Mouse (Mus musculus) adrenal gland, postnatal 36 days (tissue): ENCODE results near the gene Baz2b. TPM values are rescaled to one million over a fixed set of nuclear protein-coding genes. Genes with fewer than 3 reads are reported as not detected.

Experiments used
- DNase-seq, 2 experiments: peaks; one replicate each; pipeline ENCODE4 v3.0.0; 2021; ENCODE audit warnings: mixed read lengths in 1 of 2
- total RNA-seq, 2 experiments: library from RNA; stranded (reverse); gene quantifications; 2 replicates each; pipeline ENCODE4 v1.2.3; 2021

The Baz2b gene
- total RNA-seq, 2 experiments from 2014 or later, result 68.9 to 75.9 TPM

GRCm38 (mm10) chr2:60049889-60050288 lies 159.8 kb downstream of the Baz2b start:
- DNase-seq, result no peak

GRCm38 (mm10) chr2:60049351-60049750 lies 160.3 kb downstream of the Baz2b start:
- DNase-seq, result no peak

- DNase-seq, result peak; percentile 23 to 25
Measured at GRCm38 (mm10) chr2:60045995-60046394, 163.6 kb downstream of the Baz2b start.

DNA sequence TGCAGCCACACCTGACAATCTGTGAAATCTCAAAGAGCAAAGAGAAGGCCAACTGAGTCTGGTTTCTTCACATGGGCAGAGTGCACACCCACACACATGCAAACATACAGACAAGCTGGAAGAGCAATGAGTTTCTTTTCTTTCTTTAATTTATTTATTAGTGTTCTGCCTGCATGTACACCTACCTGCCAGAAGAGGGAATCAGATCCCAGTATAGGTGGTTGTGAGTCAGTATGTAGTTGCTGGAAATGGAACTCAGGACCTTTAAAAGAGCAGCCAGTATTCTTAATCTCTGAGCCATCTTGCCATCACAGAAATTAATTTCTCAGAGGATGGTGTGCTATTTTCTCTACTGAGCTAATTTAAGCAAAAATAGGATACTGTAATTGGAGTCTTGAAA lies 164.7 kb downstream of the Baz2b start:
- DNase-seq, result no peak

DNA sequence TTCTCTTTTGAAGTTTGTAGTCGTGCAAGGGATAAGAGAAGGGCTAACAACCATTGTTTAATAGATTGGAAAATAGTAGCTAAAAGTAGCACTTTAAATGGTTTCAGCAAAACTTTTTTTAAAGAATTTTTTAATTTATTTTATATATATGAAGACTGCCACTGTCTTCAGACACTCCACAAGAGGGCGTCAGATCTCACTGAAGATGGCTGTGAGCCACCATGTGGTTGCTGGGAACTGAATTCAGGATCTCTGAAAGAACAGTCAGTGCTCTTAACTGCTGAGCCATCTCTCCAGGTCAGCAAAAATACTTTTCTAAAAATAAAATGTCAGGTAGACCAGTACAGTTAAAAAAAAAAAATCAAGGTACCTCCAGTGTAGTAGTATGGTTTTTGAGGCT lies 165.1 kb downstream of the Baz2b start:
- no peak for DNase-seq

DNA sequence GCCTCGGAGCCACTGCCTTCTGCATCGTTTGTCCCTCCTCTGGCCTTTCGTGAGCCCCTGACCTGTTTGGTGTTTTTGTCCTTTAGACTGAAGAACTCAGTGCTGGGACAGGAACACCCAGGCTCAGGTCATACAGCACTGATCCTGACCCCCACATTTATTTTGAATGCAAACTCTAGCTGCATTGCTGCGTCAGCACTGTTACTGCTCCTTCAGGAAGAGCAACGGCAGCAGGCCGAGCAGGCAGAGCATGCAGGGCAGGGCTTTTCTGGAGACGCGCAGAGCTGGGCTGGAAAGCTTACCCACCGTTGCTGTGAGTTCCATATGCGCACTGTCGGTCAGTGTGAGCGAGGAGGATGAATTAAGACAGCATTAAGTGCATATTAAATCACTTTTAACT lies 166.9 kb downstream of the Baz2b start:
- DNase-seq, result no peak

- no peak for DNase-seq
Measured at GRCm38 (mm10) chr2:60041485-60042274, 168.0 kb downstream of the Baz2b start.

DNA sequence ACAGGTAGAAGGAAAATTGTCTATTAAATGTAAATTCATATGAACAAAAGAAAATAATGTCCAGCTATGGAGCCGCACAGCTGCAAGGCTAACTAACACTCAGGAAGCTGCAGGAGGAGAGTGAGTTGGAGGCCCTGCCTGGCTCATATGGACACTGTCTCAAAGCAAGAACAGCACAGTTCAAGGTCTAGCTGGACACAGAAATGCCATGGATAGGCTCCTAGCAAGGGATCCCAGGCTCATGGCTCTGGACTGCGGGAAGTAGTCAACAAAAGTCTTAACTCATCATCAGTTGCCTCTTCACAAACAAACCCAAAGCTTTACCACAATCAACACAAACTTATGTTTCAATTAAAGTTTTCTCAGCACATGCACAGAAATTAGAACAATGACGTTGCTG lies 169.5 kb downstream of the Baz2b start:
- DNase-seq, result no peak

GRCm38 (mm10) chr2:60037011-60037551 lies 172.6 kb downstream of the Baz2b start:
- DNase-seq, result peak; percentile 43 to 53

- DNase-seq, result peak; percentile 42 to 46
Measured at GRCm38 (mm10) chr2:60036361-60036760, 173.3 kb downstream of the Baz2b start.

DNA sequence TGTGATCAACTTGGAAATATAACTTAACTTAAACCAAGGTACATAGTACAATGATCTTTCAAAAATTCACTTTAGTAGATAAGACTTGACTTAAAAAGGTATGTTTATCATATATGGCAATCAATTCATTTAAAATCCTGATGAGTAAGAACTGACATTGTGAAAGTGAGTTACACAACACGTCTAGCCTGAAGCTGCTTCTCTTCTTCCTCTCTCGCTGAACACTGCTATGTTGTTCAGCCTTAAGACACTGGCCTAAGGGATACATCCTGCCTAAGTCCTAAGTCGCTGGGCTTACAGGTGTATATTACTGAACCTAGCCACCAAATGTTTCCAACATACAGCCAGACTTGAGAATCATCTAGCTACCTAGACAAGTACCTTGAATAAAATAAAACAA lies 178.6 kb downstream of the Baz2b start:
- no peak for DNase-seq

DNA sequence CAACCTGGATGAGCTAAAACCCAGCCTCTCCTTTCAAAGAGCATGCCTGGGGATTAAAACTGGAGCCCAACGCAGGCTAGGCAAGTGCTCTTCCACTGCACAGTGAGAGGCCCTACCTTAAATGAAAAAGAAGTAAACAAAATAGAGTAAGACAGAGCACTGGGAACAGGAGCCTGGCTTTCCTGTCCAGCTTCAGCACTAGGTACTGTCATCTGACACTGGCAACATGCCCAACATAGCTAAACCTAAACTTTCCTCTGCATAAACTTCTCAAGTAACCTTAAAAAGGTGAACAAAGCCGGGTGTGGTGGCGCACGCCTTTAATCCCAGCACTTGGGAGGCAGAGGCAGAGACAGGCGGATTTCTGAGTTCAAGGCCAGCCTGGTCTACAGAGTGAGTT lies 180.6 kb downstream of the Baz2b start:
- DNase-seq, result no peak

DNA sequence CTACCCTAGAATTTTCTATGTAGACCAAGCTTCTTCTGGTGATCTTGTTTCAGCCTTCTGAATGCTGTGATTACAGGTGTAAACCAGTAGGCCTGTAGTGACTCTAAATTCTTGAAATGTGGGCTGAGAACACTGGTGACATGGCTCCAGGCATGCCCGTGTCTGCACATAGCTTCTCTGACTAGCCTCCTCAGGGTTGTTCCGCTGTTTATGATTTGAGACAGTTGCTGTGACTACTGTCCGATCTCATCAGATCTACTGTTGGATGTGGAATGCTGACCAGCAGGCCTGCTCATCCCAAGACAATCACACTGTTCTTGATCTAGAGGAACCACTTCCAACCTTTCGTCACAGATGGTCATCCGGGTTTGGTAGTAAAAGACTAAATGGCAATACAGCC lies 182.5 kb downstream of the Baz2b start:
- DNase-seq, result no peak

DNA sequence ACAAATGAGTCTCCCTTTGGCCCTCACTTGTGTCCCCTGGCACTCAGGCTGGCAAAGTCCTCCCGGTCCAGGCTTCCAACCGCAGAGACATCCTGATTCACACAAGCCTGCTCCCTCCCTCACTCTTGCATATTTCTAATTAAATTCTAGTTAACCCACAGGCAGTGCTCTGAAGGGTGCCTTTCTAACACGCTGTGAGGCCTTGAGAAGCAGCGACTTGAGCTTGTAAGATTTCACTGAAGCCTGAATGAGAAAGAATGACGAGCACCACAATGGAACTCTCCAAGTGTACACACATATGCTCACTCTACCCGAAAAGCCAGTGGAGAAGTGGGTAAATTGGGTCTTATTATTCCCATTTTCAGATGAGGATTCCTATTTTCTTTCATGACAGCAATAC lies 183.1 kb downstream of the Baz2b start:
- DNase-seq, result no peak

DNA sequence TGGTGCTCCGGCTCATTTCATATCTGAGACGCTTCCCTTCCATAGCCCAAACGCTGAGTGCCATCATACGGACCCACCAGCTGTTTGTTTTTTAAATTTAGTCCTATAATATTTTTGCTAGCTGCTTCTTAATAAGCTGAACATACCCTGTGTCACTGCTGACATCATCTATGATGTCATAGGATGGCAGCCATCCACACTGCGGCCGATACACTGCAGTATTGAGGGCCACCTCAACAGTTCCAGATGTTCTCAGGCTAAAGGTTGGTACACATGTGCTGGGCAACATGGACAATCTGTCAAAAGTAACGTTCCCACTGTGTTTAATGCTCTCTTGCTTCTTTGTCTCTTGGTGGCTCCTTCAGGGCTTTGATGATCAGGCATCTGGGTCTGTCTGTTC lies 185.9 kb downstream of the Baz2b start:
- DNase-seq, result no peak

DNA sequence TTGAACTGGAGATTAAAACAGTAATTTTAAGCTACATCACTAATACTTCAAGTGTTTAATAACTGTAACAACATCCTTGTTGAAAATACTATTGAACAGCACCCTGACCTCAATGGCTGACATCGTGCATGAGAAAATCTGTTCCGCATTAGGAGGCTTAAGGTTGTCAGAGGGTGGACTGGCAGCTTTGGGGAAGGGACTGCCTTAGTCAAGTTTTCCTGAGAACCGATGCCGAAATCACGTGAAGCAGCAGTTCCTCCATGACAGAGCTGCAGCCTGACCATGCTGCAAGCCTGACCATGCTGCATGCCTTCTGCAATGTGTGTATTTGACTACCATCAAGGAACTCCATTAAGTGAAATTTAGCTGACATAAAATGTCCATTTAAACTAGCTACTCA lies 188.1 kb downstream of the Baz2b start:
- no peak for DNase-seq

GRCm38 (mm10) chr2:60021138-60021537 lies 188.5 kb downstream of the Baz2b start:
- no peak for DNase-seq

- no peak for DNase-seq
Measured at GRCm38 (mm10) chr2:60019546-60020250, 189.9 kb downstream of the Baz2b start.

DNA sequence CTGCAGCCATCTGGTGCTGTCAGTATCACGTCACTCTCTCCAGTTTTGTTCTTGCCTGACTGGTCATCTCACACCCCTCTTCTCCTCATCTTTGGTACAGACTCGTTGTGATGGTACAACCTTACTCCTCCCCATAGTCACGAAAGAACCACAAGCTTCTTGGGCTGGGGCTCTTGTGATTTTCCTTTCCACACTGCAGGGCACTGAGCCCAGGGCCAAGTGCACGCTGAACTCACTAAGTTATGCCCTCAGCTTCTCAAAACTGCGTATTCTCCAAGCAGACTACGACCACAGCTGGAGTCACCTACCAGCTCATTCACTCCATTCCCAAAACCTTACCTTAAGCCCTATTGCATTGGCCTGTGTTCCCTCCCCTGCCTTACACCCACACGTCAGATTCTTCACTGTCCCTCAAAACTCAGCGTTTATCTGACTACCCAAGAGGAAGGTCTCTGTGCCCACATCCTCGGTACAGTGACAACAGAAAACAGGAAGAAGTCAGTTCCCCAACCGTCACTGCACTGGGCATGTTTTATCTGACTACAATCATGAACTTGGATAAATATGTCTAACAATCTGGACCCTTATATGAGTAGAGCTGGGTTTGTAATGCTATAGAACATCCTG lies 190.7 kb downstream of the Baz2b start:
- DNase-seq, result no peak

- no peak for DNase-seq
Measured at GRCm38 (mm10) chr2:60011526-60011925, 198.1 kb downstream of the Baz2b start.

DNA sequence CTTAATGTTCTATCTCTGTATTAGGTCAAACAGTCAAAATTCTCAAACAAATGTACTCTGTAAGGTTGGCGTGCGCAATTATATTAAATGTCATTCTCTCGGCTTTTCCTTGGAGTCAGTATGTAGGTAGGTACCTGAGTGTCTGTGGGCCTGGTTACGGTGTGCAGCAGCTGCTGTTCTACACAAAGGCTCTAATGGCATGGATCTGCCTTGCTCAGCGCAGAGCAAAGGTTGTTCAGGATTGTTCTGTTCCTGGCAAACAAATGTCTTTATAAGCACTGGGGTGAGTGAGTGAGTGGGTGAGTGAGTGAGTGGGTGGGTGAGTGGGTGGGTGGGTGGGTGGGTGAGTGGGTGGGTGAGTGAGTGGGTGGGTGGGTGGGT lies 206.0 kb downstream of the Baz2b start:
- no peak for DNase-seq

- DNase-seq, result no peak
Measured at GRCm38 (mm10) chr2:60003038-60003664, 206.5 kb downstream of the Baz2b start.

DNA sequence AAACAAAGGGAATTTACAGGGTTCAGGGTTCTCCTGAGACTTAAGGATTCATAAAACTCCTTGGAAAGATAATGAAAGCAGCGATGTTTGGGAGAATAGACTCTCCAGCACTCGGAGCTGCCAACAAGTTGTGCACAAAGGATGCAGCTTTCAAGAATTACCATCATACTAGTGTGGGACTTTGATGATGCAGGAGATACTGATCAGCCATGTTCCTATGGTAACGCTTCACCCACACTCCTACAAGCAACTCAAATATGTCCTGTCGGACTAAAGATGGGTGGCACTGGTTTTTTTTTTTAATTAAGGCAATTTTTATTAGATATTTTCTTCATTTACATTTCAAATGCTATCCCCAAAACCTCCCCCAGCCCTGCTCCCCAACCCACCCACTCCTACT lies 209.4 kb downstream of the Baz2b start:
- no peak for DNase-seq
